Mouse (Mus musculus): ENCODE data around the gene Eif3k. TPM values are rescaled to one million over a fixed set of nuclear protein-coding genes. Genes with fewer than 3 reads are reported as not detected.

The Eif3k gene
- polyA plus RNA-seq, 1 experiment: 379 TPM

- TF ChIP-seq CTCF (IDR thresholded peaks at IDR 0.05; ENCODE audit: control insufficient read depth, insufficient read depth, insufficient replicate concordance, low read depth, low read length) (no peak), POLR2A (IDR thresholded peaks at IDR 0.05; ENCODE audit: control insufficient read depth, low read depth, low read length) (no peak)
- H3K27ac ChIP-seq (ENCODE audit: control insufficient read depth, insufficient read depth, low read depth, low read length): no peak overlapping the region
- peaks cover 13% of the 10 kb centered on the region for H3K4me1 ChIP-seq (ENCODE audit: control insufficient read depth, insufficient read depth, low read length)
- no peaks in the 10 kb centered on the region for H3K36me3 ChIP-seq (ENCODE audit: control insufficient read depth, insufficient read depth, low read length)
- H3K27me3 ChIP-seq (ENCODE audit: control insufficient read depth, insufficient read depth, low read length): no peaks in the 10 kb centered on the region
- H3K4me3 ChIP-seq (ENCODE audit: control insufficient read depth, low read depth, low read length): no peak overlapping the region
Measured at GRCm38 (mm10) chr7:28958770-28959169, 22.9 kb downstream of the Eif3k start.

GRCm38 (mm10) chr7:28957997-28958725 is 23.5 kb downstream of the Eif3k start:
- TF ChIP-seq POLR2A (IDR thresholded peaks at IDR 0.05; ENCODE audit: control insufficient read depth, low read depth, low read length) (no peak), CTCF (IDR thresholded peaks at IDR 0.05; ENCODE audit: control insufficient read depth, insufficient read depth, insufficient replicate concordance, low read depth, low read length) (no peak)

GRCm38 (mm10) chr7:28957286-28957685 is 24.4 kb downstream of the Eif3k start:
- H3K4me1 ChIP-seq (ENCODE audit: control insufficient read depth, insufficient read depth, low read length): peaks cover 10% of the 10 kb centered on the region
- H3K27me3 ChIP-seq (ENCODE audit: control insufficient read depth, insufficient read depth, low read length): no peaks in the 10 kb centered on the region
- H3K36me3 ChIP-seq (ENCODE audit: control insufficient read depth, insufficient read depth, low read length): no peaks in the 10 kb centered on the region
- H3K27ac ChIP-seq (ENCODE audit: control insufficient read depth, insufficient read depth, low read depth, low read length): no peak overlapping the region
- TF ChIP-seq CTCF (IDR thresholded peaks at IDR 0.05; ENCODE audit: control insufficient read depth, insufficient read depth, insufficient replicate concordance, low read depth, low read length) (no peak), POLR2A (IDR thresholded peaks at IDR 0.05; ENCODE audit: control insufficient read depth, low read depth, low read length) (no peak)
- H3K4me3 ChIP-seq (ENCODE audit: control insufficient read depth, low read depth, low read length): no peak overlapping the region

More at GRCm38 (mm10) chr7:28957997-28958725, 23.5 kb downstream of the Eif3k start:
- H3K36me3 ChIP-seq (ENCODE audit: control insufficient read depth, insufficient read depth, low read length): no peaks in the 10 kb centered on the region
- no peaks in the 10 kb centered on the region for H3K27me3 ChIP-seq (ENCODE audit: control insufficient read depth, insufficient read depth, low read length)
- H3K4me3 ChIP-seq (ENCODE audit: control insufficient read depth, low read depth, low read length): no peak overlapping the region
- H3K27ac ChIP-seq (ENCODE audit: control insufficient read depth, insufficient read depth, low read depth, low read length): no peak overlapping the region
- peaks cover 13% of the 10 kb centered on the region for H3K4me1 ChIP-seq (ENCODE audit: control insufficient read depth, insufficient read depth, low read length)

- no peak for TF ChIP-seq POLR2A (IDR thresholded peaks at IDR 0.05; ENCODE audit: control insufficient read depth, low read depth, low read length)
- no peak for TF ChIP-seq CTCF (IDR thresholded peaks at IDR 0.05; ENCODE audit: control insufficient read depth, insufficient read depth, insufficient replicate concordance, low read depth, low read length)
- no peaks in the 10 kb centered on the region for H3K36me3 ChIP-seq (ENCODE audit: control insufficient read depth, insufficient read depth, low read length)
- no peak overlapping the region for H3K4me3 ChIP-seq (ENCODE audit: control insufficient read depth, low read depth, low read length)
- H3K4me1 ChIP-seq (ENCODE audit: control insufficient read depth, insufficient read depth, low read length): peaks cover 7% of the 10 kb centered on the region
- no peaks in the 10 kb centered on the region for H3K27me3 ChIP-seq (ENCODE audit: control insufficient read depth, insufficient read depth, low read length)
- H3K27ac ChIP-seq (ENCODE audit: control insufficient read depth, insufficient read depth, low read depth, low read length): no peak overlapping the region
Measured at GRCm38 (mm10) chr7:28956270-28956669, 25.4 kb downstream of the Eif3k start.

- H3K27ac ChIP-seq (ENCODE audit: control insufficient read depth, insufficient read depth, low read depth, low read length): no peak overlapping the region
- no peaks in the 10 kb centered on the region for H3K36me3 ChIP-seq (ENCODE audit: control insufficient read depth, insufficient read depth, low read length)
- peaks cover 4% of the 10 kb centered on the region for H3K4me1 ChIP-seq (ENCODE audit: control insufficient read depth, insufficient read depth, low read length)
- no peak overlapping the region for H3K4me3 ChIP-seq (ENCODE audit: control insufficient read depth, low read depth, low read length)
- no peak for TF ChIP-seq POLR2A (IDR thresholded peaks at IDR 0.05; ENCODE audit: control insufficient read depth, low read depth, low read length)
- H3K27me3 ChIP-seq (ENCODE audit: control insufficient read depth, insufficient read depth, low read length): no peaks in the 10 kb centered on the region
Measured at GRCm38 (mm10) chr7:28955295-28955897, 26.3 kb downstream of the Eif3k start.

GRCm38 (mm10) chr7:28954773-28955172 is 26.9 kb downstream of the Eif3k start:
- TF ChIP-seq CTCF (IDR thresholded peaks at IDR 0.05; ENCODE audit: control insufficient read depth, insufficient read depth, insufficient replicate concordance, low read depth, low read length): no peak
- TF ChIP-seq POLR2A (IDR thresholded peaks at IDR 0.05; ENCODE audit: control insufficient read depth, low read depth, low read length): no peak
- Histone ChIP-seq H3K4me1 (ENCODE audit: control insufficient read depth, insufficient read depth, low read length) (peaks cover 1% of the 10 kb centered on the region), H3K27ac (ENCODE audit: control insufficient read depth, insufficient read depth, low read depth, low read length) (no peak overlapping the region), H3K36me3 (ENCODE audit: control insufficient read depth, insufficient read depth, low read length) (no peaks in the 10 kb centered on the region), H3K4me3 (ENCODE audit: control insufficient read depth, low read depth, low read length) (no peak overlapping the region), H3K27me3 (ENCODE audit: control insufficient read depth, insufficient read depth, low read length) (no peaks in the 10 kb centered on the region)

- Histone ChIP-seq H3K36me3 (ENCODE audit: control insufficient read depth, insufficient read depth, low read length) (no peaks in the 10 kb centered on the region), H3K4me1 (ENCODE audit: control insufficient read depth, insufficient read depth, low read length) (no peaks in the 10 kb centered on the region), H3K27me3 (ENCODE audit: control insufficient read depth, insufficient read depth, low read length) (no peaks in the 10 kb centered on the region), H3K27ac (ENCODE audit: control insufficient read depth, insufficient read depth, low read depth, low read length) (no peak overlapping the region), H3K4me3 (ENCODE audit: control insufficient read depth, low read depth, low read length) (no peak overlapping the region)
- TF ChIP-seq CTCF (IDR thresholded peaks at IDR 0.05; ENCODE audit: control insufficient read depth, insufficient read depth, insufficient replicate concordance, low read depth, low read length): no peak
- no peak for TF ChIP-seq POLR2A (IDR thresholded peaks at IDR 0.05; ENCODE audit: control insufficient read depth, low read depth, low read length)
Measured at GRCm38 (mm10) chr7:28953476-28954376, 27.9 kb downstream of the Eif3k start.

All from testis, adult 2 months (tissue).